Mouse (Mus musculus): ENCODE measurements at regions not wholly inside any gene's neighbourhood (a gene's known extent, or its start where the extent isn't known, plus 50 kb on each side); places are given as distances from the start of the nearest gene placed in this dataset.

- DNase-seq, result no peak
Observed at GRCm38 (mm10) chr1:81950140-81950550, 282.8 kb upstream of the Gm9747 start.

GRCm38 (mm10) chr1:81950853-81951252 lies 282.1 kb upstream of the Gm9747 start:
- DNase-seq, result no peak

DNA sequence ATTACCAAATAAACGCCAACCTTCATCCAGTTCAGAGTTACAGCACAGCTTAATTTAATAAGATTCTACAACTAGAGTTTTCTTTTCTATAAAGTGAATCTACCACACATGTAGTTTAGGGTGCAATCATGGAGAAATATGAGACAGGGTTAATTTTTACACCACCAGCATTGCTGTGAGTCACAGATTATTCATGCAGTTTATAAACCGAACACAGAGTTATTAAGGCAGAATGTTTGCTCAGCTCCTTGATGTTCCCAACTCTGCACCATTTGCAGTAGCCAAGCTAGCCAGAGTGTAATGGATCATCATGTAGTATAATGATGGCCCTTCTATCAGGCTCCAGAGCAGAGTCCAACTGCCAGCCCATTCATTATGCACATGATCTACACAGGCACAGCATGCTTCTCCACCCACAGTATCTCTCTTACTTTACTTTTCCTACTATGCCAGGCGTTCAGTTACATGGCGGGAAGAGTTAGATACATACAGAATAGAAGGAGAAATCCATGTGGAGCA lies 281.4 kb upstream of the Gm9747 start:
- DNase-seq, result no peak

GRCm38 (mm10) chr1:81952095-81952494 lies 280.8 kb upstream of the Gm9747 start:
- no peak for DNase-seq

GRCm38 (mm10) chr1:81954507-81954906 lies 278.4 kb upstream of the Gm9747 start:
- DNase-seq, result no peak

- no peak for DNase-seq
Observed at GRCm38 (mm10) chr1:81967062-81967461, 265.9 kb upstream of the Gm9747 start.

DNA sequence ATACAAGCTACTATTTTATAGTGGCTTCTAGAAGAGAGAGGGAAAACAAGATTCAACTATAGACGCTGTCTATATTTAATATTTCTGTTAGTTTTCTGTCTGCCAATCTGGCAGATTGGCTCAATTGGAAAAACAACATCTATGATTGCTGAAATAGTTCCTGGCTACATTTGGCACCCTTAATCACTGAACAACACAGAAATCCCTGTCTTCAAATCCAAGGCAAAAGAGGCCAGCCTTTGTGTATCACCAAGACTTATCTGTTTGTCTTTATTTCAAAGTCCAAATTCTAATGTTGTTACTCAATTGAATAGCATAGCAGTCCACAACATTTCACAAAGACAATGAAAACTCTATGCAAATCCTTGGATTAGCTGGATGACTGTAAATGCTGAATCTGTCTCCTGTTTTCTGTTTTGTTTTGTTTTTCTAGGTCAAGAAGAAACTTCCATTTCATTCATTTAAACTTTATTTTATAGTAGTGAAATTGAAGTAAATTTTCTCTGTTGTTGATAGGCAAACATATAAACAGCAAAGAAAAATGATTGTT lies 265.1 kb upstream of the Gm9747 start:
- no peak for DNase-seq

DNA sequence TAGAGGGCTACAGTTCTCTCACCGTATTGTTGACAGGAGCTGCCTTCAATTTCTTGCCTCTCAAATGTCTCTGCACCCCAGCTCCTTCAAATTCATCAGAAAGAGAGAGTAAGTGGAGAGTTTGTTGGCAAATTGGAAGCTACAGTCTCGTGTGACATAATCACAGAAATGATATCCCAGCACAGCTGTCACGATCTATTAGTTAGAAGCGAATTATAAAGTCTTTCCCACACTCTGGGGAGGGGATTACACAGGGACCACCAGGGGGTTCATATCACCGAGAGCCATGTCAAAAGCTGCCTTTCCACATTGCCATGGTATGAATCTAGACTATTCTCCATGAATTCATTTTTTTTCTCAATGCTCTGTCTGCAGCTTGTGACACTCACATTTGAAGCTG lies 260.3 kb upstream of the Gm9747 start:
- no peak for DNase-seq

GRCm38 (mm10) chr1:81973481-81973880 lies 259.4 kb upstream of the Gm9747 start:
- DNase-seq, result no peak

DNA sequence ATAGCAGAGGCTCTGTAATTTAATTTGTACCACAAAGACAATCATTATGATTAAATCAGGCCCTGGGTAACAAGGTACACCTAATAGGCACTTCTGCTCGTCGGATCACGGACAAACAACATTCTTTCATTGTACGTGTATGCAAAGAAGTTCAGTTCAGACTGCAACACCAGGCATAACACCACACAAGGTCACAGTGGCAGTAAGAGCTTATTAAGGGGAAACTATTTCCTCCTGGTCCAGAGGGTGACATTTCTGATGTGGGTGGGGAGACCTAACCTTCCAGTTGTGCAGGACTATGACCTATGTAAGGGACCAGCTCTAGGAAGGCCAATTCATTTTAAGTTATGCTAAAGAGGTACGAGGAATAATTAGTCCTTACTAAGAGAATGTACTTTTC lies 225.0 kb upstream of the Gm9747 start:
- no peak for DNase-seq

DNA sequence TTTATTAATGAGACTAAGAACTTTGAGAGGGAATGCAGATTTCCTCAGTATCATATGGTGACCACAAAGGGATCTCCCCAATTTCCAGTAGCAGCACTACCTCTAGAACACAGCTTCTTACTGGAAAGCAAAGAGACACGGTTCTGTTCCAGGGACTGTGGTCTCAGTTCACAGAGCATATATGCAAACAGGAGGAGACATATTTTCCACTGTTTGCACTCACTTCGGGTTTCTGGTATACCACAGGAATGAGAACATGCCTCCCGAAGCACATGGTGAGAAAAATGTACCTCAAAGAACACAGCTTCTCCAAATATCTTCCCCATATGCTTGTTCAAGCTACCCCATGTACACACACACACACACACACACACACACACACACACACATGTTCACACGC lies 224.1 kb upstream of the Gm9747 start:
- no peak for DNase-seq

DNA sequence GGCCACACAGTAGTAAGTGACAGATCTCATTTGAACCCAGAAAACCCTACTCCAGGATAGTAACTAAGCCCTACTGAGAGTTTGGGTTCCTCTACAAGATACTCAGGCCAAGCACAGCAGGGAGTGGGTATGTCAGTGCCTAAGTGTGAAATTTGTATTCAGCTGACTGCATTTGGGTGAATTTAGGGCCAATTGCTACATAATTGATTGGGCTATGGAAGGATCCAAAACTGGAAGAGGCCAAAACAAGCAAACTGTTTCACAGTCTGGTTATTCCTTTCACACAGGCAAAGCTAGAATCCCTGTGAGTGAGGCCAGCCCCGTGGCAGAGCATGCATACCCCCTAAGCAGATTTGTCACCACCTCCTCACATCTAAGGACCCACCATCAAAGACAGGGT lies 221.9 kb upstream of the Gm9747 start:
- no peak for DNase-seq

DNA sequence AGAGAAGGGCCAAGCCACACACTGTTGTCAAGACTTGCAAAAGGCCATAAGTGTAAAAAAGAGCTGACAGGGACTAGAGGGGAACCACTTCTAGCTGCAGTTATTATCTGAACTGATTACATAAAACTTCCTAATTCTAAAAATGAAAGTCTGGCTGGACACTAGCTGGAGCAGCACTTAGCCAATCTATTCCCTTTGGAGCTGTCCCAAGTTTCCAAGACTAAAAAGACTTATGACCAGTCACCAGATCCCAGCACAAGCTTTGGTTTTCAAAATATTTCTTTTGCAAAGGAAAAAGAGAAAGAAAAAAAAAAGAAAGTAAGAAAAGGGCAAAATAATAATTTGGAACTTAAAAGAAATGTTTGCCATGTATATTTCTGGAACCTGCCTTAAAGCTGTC lies 217.6 kb upstream of the Gm9747 start:
- DNase-seq, result peak; percentile 15

- DNase-seq, result no peak
Observed at GRCm38 (mm10) chr1:82018701-82019404, 214.1 kb upstream of the Gm9747 start.

- no peak for DNase-seq
Observed at GRCm38 (mm10) chr1:82027761-82028160, 205.2 kb upstream of the Gm9747 start.

GRCm38 (mm10) chr1:82031130-82031529 lies 201.8 kb upstream of the Gm9747 start:
- DNase-seq, result no peak

DNA sequence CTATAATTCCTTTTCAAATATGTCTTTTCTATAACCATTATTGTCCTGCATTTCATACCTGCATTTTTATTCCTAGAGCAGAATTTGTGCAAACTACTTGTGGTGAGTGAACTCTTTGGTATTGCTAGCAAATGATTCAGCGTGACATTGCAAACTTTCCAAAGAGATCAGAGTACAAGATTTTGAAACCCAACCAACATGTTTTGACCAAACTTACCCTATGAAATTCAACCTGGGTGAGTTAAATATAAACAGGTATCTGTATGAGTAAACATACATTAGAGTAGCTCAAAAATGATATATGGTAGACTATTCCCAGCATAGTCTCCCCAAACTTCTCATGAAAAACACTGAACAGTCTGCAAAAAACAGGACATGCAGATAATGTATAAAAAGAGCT lies 200.5 kb upstream of the Gm9747 start:
- no peak for DNase-seq

DNA sequence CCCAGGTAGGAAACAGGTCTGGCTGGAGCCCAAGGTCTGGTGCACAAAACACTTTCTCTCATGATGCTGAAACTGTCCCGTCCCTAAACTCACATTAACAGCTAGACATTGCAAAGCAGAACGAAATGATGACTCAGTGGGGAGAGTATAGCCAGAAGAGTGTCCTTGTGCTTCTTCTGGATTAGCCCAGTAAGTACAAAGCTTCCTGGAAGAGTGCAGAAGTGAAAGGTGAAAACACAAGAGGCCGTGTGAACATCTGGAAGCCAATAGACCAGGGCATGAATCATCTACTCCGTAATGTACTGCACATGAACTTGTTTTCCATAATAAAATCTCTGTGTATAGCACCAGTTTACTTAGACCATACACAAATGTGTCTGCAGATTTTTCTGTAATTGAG lies 194.7 kb upstream of the Gm9747 start:
- DNase-seq, result no peak

- DNase-seq, result no peak
Observed at GRCm38 (mm10) chr1:82038698-82039097, 194.2 kb upstream of the Gm9747 start.

GRCm38 (mm10) chr1:82041286-82042050 lies 191.4 kb upstream of the Gm9747 start:
- DNase-seq, result no peak

DNA sequence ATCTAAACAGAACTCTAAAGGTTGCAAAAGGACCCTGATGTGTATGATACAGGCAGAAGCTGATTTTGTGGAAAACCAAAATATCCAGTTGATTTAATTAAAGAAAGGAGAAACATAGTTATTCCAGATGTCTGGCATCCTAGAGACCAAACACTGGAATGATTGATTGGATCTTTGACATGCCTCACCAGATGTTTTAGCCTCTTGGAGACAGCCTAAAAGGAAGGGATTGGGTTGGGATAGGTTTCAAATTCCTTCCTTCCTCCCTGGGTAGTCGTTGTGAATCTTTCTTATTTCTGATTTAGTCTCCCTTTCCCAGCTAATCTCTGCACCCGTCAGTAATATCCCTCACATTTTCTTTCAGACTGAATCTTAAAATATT lies 190.9 kb upstream of the Gm9747 start:
- no peak for DNase-seq

DNA sequence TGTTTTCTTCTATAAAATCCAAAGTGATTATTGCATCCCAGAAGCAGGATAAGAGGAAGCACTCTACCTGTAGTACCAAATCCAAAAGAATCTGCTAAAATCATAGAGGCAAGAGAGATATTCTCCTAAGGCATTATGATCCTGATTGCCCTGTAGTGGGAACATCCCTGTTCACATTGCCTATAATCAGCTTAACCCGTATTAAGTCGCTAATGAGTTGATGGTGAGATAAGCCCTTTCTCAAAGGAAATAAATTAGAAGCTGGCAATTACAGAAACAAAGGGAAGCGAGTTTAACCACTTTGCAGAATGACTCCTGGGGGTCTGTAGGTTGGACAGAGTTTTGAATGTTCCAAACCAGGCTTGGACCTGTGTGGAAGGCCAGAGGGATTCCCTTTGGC lies 190.4 kb upstream of the Gm9747 start:
- no peak for DNase-seq

- no peak for DNase-seq
Observed at GRCm38 (mm10) chr1:82066291-82066690, 166.6 kb upstream of the Gm9747 start.

- DNase-seq, result no peak
Observed at GRCm38 (mm10) chr1:82068571-82068970, 164.3 kb upstream of the Gm9747 start.
